9 mouse cellular contexts compared by ENCODE assay signal in genomic region chr15:102377810-102378262, GRCm38 (mm10). TPM values are rescaled to one million over a fixed set of nuclear protein-coding genes. Genes with fewer than 3 reads are reported as not detected.
A peak's percentile ranks its signal among the peaks of the same experiment; 100 is the strongest.
DNase-seq lines count a peak whose midpoint lies in the region; ATAC-seq lines count a peak whose summit lies in the region.
"Had no signal": no experiment of that assay in that cellular context is flagged by ENCODE, and none has a peak within 500 bp of the region (broad histone marks: within the 10 kb centered on the region; RNA-seq: fewer than 3 reads in every experiment).

No protein-coding gene starts in this region.

- peaks cover 6% of the 10 kb centered on the region; the same call in 1 of the 2 replicates for H3K27me3 ChIP-seq in embryonic facial prominence, embryonic 10.5 days (replicated peaks; ENCODE audit: low read depth, poor library complexity, severe bottlenecking)
- H3K27me3 ChIP-seq in heart, embryonic 11.5 days (ENCODE audit: control insufficient read depth, insufficient read depth, low read length): no peaks in the 10 kb centered on the region
- no peaks in the 10 kb centered on the region for H3K27me3 ChIP-seq in lung, embryonic 16.5 days (ENCODE audit: control insufficient read depth, insufficient read depth, low read depth, low read length)

- ATAC-seq in CD4-positive, CD25-positive, alpha-beta regulatory T cell, adult 4 months: no peak
- ATAC-seq in heart, embryonic 11.5 days (replicated peaks; ENCODE audit: insufficient number of reproducible peaks, low FRiP score, low TSS enrichment): 0 out of 2 replicates have a peak, but pooled peaks have one; percentile 21
- ATAC-seq in lung, embryonic 16.5 days (ENCODE audit: low read depth): peak; percentile 58

- peak; percentile 42 for DNase-seq in CD4-positive, CD25-positive, alpha-beta regulatory T cell, adult 2 months (ENCODE audit: low read depth, low spot score)
- DNase-seq in embryonic facial prominence, embryonic 10.5 days (ENCODE audit: low spot score): peak; percentile 81
- DNase-seq in kidney, adult 8-10 months: peak; percentile 70 to 73
- DNase-seq in skeletal muscle tissue, adult 2 months (ENCODE audit: low read depth, low spot score): peak; percentile 71
- DNase-seq in frontal cortex, adult 2 months (ENCODE audit: extremely low spot score in 1 of 2, low spot score in 1 of 2): no peak

- H3K36me3 ChIP-seq in embryonic facial prominence, embryonic 10.5 days (replicated peaks): no peaks in the 10 kb centered on the region
- no peaks in the 10 kb centered on the region for H3K36me3 ChIP-seq in heart, embryonic 11.5 days (ENCODE audit: control insufficient read depth, insufficient read depth, low read length)
- H3K36me3 ChIP-seq in lung, embryonic 16.5 days (ENCODE audit: control insufficient read depth, insufficient read depth, low read length): no peaks in the 10 kb centered on the region

- H3K27ac ChIP-seq in embryonic facial prominence, embryonic 10.5 days (replicated peaks): peak overlapping the region; percentile 92
- peak overlapping the region; percentile 37; the same call in 1 of the 2 replicates for H3K27ac ChIP-seq in heart, embryonic 11.5 days (ENCODE audit: low read depth, low read length)
- peak overlapping the region; percentile 65 for H3K27ac ChIP-seq in lung, embryonic 16.5 days (ENCODE audit: low read length)

- H3K4me2 ChIP-seq in heart, embryonic 11.5 days: peak overlapping the region; percentile 97
- peak overlapping the region; percentile 98 for H3K4me2 ChIP-seq in lung, embryonic 16.5 days (ENCODE audit: low read depth, low read length)

- H3K9ac ChIP-seq in heart, embryonic 11.5 days (ENCODE audit: low read depth, low read length): peak overlapping the region; percentile 39; the same call in 1 of the 2 replicates
- H3K9ac ChIP-seq in lung, embryonic 16.5 days (ENCODE audit: low read length): peak overlapping the region; percentile 1; the same call in 1 of the 2 replicates

- no peaks in the 10 kb centered on the region for H3K9me3 ChIP-seq in embryonic facial prominence, embryonic 10.5 days
- no peaks in the 10 kb centered on the region for H3K9me3 ChIP-seq in heart, embryonic 11.5 days (replicated peaks; ENCODE audit: control insufficient read depth, low read length)
- no peaks in the 10 kb centered on the region for H3K9me3 ChIP-seq in lung, embryonic 16.5 days (ENCODE audit: control insufficient read depth, low read length)

- peaks cover 39% of the 10 kb centered on the region for H3K4me1 ChIP-seq in embryonic facial prominence, embryonic 10.5 days
- H3K4me1 ChIP-seq in heart, embryonic 11.5 days (ENCODE audit: control insufficient read depth, insufficient read depth, low read length): peaks cover 12% of the 10 kb centered on the region
- H3K4me1 ChIP-seq in lung, embryonic 16.5 days (replicated peaks; ENCODE audit: control insufficient read depth, insufficient read depth, low read length): peaks cover 13% of the 10 kb centered on the region

- H3K4me3 ChIP-seq in embryonic facial prominence, embryonic 10.5 days: peak overlapping the region; percentile 78
- peak overlapping the region; percentile 62 for H3K4me3 ChIP-seq in heart, embryonic 11.5 days (ENCODE audit: low read depth, low read length)
- no peak overlapping the region for H3K4me3 ChIP-seq in lung, embryonic 16.5 days (ENCODE audit: low read length)

- 4% methylated on average over 10 of the region's 10 CpGs for WGBS in embryonic facial prominence, embryonic 10.5 days
- 9% methylated on average over 10 of the region's 10 CpGs for WGBS in heart, embryonic 11.5 days (ENCODE audit: insufficient replicate concordance)
- 11% methylated on average over 10 of the region's 10 CpGs for WGBS in lung, embryonic 16.5 days

RNA-seq across cellular contexts. Expression of gene Sp7, which starts 10.9 kb away (rescaled TPM):
- polyA plus RNA-seq in CD4-positive, CD25-positive, alpha-beta regulatory T cell, adult 4 months (2017; shearing (Covaris generic)): not detected
- polyA plus RNA-seq in embryonic facial prominence, embryonic 10.5 days (2016; fragmentation: Nextera tagmentation; extraction: Ambion mirVana): 1.4 and 1.7 TPM in 2 replicates
- polyA plus RNA-seq in heart, embryonic 11.5 days (2014; fragmentation: Nextera tagmentation; extraction: Ambion mirVana): 0.20 and 0.52 TPM in 2 replicates
- 0.25 and 1.6 TPM in 2 replicates for polyA plus RNA-seq in lung, embryonic 16.5 days (2015; fragmentation: Nextera tagmentation; extraction: Ambion mirVana)
- 18.4 and 22.0 TPM in 2 replicates for polyA plus RNA-seq in frontal cortex, adult 2 months (2012; rRNA removed)
- polyA plus RNA-seq: large intestine, adult 2 months had no signal

RNA-seq across cellular contexts. Expression of gene Aaas, which starts 27.3 kb away (rescaled TPM):
- polyA plus RNA-seq in CD4-positive, CD25-positive, alpha-beta regulatory T cell, adult 4 months (2017; shearing (Covaris generic)): 10 to 100 TPM; 41.7 to 63.7 TPM
- polyA plus RNA-seq in embryonic facial prominence, embryonic 10.5 days (2016; fragmentation: Nextera tagmentation; extraction: Ambion mirVana): 135 and 137 TPM in 2 replicates
- polyA plus RNA-seq in heart, embryonic 11.5 days (2014; fragmentation: Nextera tagmentation; extraction: Ambion mirVana): 62.9 and 64.9 TPM in 2 replicates
- polyA plus RNA-seq in lung, embryonic 16.5 days (2015; fragmentation: Nextera tagmentation; extraction: Ambion mirVana): 73.5 and 80.3 TPM in 2 replicates
- polyA plus RNA-seq in frontal cortex, adult 2 months (2012; rRNA removed): 18.1 and 18.6 TPM in 2 replicates

RNA-seq across cellular contexts. Expression of gene Sp1, which starts 28.1 kb away (rescaled TPM):
- polyA plus RNA-seq in CD4-positive, CD25-positive, alpha-beta regulatory T cell, adult 4 months (2017; shearing (Covaris generic)): 10 to 100 TPM; 19.0 to 22.2 TPM
- 9.9 and 10.6 TPM in 2 replicates for polyA plus RNA-seq in embryonic facial prominence, embryonic 10.5 days (2016; fragmentation: Nextera tagmentation; extraction: Ambion mirVana)
- 7.5 and 8.1 TPM in 2 replicates for polyA plus RNA-seq in heart, embryonic 11.5 days (2014; fragmentation: Nextera tagmentation; extraction: Ambion mirVana)
- 10.8 and 11.2 TPM in 2 replicates for polyA plus RNA-seq in lung, embryonic 16.5 days (2015; fragmentation: Nextera tagmentation; extraction: Ambion mirVana)
- 10.3 and 11.4 TPM in 2 replicates for polyA plus RNA-seq in frontal cortex, adult 2 months (2012; rRNA removed)

RNA-seq across cellular contexts. Expression of gene Myg1, which starts 46.3 kb away (rescaled TPM):
- 100 to 1,000 TPM; 119 to 124 TPM for polyA plus RNA-seq in CD4-positive, CD25-positive, alpha-beta regulatory T cell, adult 4 months (2017; shearing (Covaris generic))
- 123 and 126 TPM in 2 replicates for polyA plus RNA-seq in embryonic facial prominence, embryonic 10.5 days (2016; fragmentation: Nextera tagmentation; extraction: Ambion mirVana)
- 72.7 and 77.8 TPM in 2 replicates for polyA plus RNA-seq in heart, embryonic 11.5 days (2014; fragmentation: Nextera tagmentation; extraction: Ambion mirVana)
- 98.3 and 101 TPM in 2 replicates for polyA plus RNA-seq in lung, embryonic 16.5 days (2015; fragmentation: Nextera tagmentation; extraction: Ambion mirVana)
- 87.9 and 91.1 TPM in 2 replicates for polyA plus RNA-seq in frontal cortex, adult 2 months (2012; rRNA removed)

RNA-seq across cellular contexts. Expression of gene Pfdn5, which starts 51.9 kb away (rescaled TPM):
- polyA plus RNA-seq in CD4-positive, CD25-positive, alpha-beta regulatory T cell, adult 4 months (2017; shearing (Covaris generic)): 1,000 to 10,000 TPM; 1,296 to 1,302 TPM
- polyA plus RNA-seq in embryonic facial prominence, embryonic 10.5 days (2016; fragmentation: Nextera tagmentation; extraction: Ambion mirVana): 353 and 356 TPM in 2 replicates
- polyA plus RNA-seq in heart, embryonic 11.5 days (2014; fragmentation: Nextera tagmentation; extraction: Ambion mirVana): 307 and 350 TPM in 2 replicates
- 390 and 403 TPM in 2 replicates for polyA plus RNA-seq in lung, embryonic 16.5 days (2015; fragmentation: Nextera tagmentation; extraction: Ambion mirVana)
- polyA plus RNA-seq in frontal cortex, adult 2 months (2012; rRNA removed): 485 and 514 TPM in 2 replicates

Comparison
In these comparisons a context has a peak if more than half of its experiments do, and no peak if none do; other contexts are left out.
1. DNase-seq: peak in CD4-positive, CD25-positive, alpha-beta regulatory T cell, adult 2 months (single experiment), embryonic facial prominence, embryonic 10.5 days (single experiment), kidney, adult 8-10 months (2 of 2) and skeletal muscle tissue, adult 2 months (single experiment); none in frontal cortex, adult 2 months (0 of 2).
2. H3K27ac ChIP-seq: peak in every context shown above with its lines; median percentile 92 in embryonic facial prominence, embryonic 10.5 days; 65 in lung, embryonic 16.5 days; 37 in heart, embryonic 11.5 days.